Mouse (Mus musculus): ENCODE measurements at regions not wholly inside any gene's neighbourhood (a gene's known extent, or its start where the extent isn't known, plus 50 kb on each side); places are given as distances from the start of the nearest gene placed in this dataset.

GRCm38 (mm10) chr10:107198460-107198859 lies 73.0 kb upstream of the Lin7a start:
- DNase-seq, result no peak

GRCm38 (mm10) chr10:107201051-107201450 lies 70.4 kb upstream of the Lin7a start:
- DNase-seq, result peak; percentile 5 to 41

- DNase-seq, result peak in 1 of 2 experiments; percentile 5
Measured at GRCm38 (mm10) chr10:107205085-107205717, 66.3 kb upstream of the Lin7a start.

GRCm38 (mm10) chr10:107209927-107210326 lies 61.6 kb upstream of the Lin7a start:
- no peak for DNase-seq

- DNase-seq, result no peak
Measured at GRCm38 (mm10) chr10:107213071-107213470, 58.4 kb upstream of the Lin7a start.

- DNase-seq, result no peak
Measured at GRCm38 (mm10) chr10:107213541-107214340, 57.7 kb upstream of the Lin7a start.

- DNase-seq, result no peak
Measured at GRCm38 (mm10) chr10:107214741-107215230, 56.7 kb upstream of the Lin7a start.

GRCm38 (mm10) chr10:107215611-107216520 lies 55.6 kb upstream of the Lin7a start:
- no peak for DNase-seq

GRCm38 (mm10) chr10:107216756-107217155 lies 54.7 kb upstream of the Lin7a start:
- DNase-seq, result no peak

GRCm38 (mm10) chr10:107217376-107218235 lies 53.9 kb upstream of the Lin7a start:
- DNase-seq, result no peak

- no peak for DNase-seq
Measured at GRCm38 (mm10) chr10:107218861-107219430, 52.5 kb upstream of the Lin7a start.

- no peak for DNase-seq
Measured at GRCm38 (mm10) chr10:107219621-107220370, 51.7 kb upstream of the Lin7a start.

GRCm38 (mm10) chr10:107220501-107220900 lies 51.0 kb upstream of the Lin7a start:
- DNase-seq, result no peak

- DNase-seq, result no peak
Measured at GRCm38 (mm10) chr10:107221151-107221650, 50.3 kb upstream of the Lin7a start.
